Mouse (Mus musculus) hindbrain, embryonic 11.5 days (tissue): ENCODE measurements around the gene Lrrc1. TPM values are rescaled to one million over a fixed set of nuclear protein-coding genes. Genes with fewer than 3 reads are reported as not detected.

Experiments used
- ATAC-seq: fragments of 200-750 bp; cut with Nextera tagmentation; 2 replicates; pipeline ENCODE4 v1.8.0; 2017; ENCODE audit warnings: mild to moderate bottlenecking, moderate TSS enrichment, moderate library complexity; ENCODE audit not compliant: low FRiP score
- DNase-seq: peaks from one replicate; pipeline ENCODE4 v3.0.0-alpha.2; 2015; ENCODE audit warnings: low spot score
- H3K27ac ChIP-seq: fragments of 300-500 bp; sonication (generic); 2 replicates; pipeline ENCODE4 v1.5.1; 2014; ENCODE audit warnings: mild to moderate bottlenecking, low read depth, low read length
- H3K27me3 ChIP-seq: fragments of 300-500 bp; sonication (generic); 2 replicates; pipeline ENCODE4 v1.6.1; 2014; ENCODE audit warnings: mild to moderate bottlenecking, low read length, moderate library complexity, mixed read lengths; ENCODE audit not compliant: control insufficient read depth, insufficient read depth
- H3K36me3 ChIP-seq: fragments of 300-500 bp; sonication (generic); 2 replicates; pipeline ENCODE4 v1.6.1; 2014; ENCODE audit warnings: mild to moderate bottlenecking, low read length, moderate library complexity, mixed read lengths; ENCODE audit not compliant: control insufficient read depth, insufficient read depth
- H3K4me1 ChIP-seq: fragments of 300-500 bp; sonication (generic); replicated peaks from 2 replicates; pipeline ENCODE4 v1.6.1; 2014; ENCODE audit warnings: low read length, mixed read lengths; ENCODE audit not compliant: control insufficient read depth, insufficient read depth
- H3K4me2 ChIP-seq: fragments of 300-500 bp; sonication (generic); replicated peaks from 2 replicates; pipeline ENCODE4 v1.6.1; 2014; ENCODE audit warnings: mild to moderate bottlenecking, low read depth, low read length
- H3K4me3 ChIP-seq: fragments of 300-500 bp; sonication (generic); 2 replicates; pipeline ENCODE4 v1.5.1; 2014; ENCODE audit warnings: low read depth, low read length
- H3K9ac ChIP-seq: fragments of 300-500 bp; sonication (generic); 2 replicates; pipeline ENCODE4 v1.6.1; 2014; ENCODE audit warnings: low read depth, low read length
- H3K9me3 ChIP-seq: fragments of 300-500 bp; sonication (generic); 2 replicates; pipeline ENCODE4 v1.6.1; 2016; ENCODE audit warnings: low read length; ENCODE audit not compliant: control insufficient read depth
- WGBS: fragments of 180-500 bp; shearing (Covaris S2); extraction: QIAGEN DNeasy Blood & Tissue Kit; methylation state at CpG from one replicate; pipeline ENCODE4 v1.1.7; 2014; 5-methylcytosine and 5-hydroxymethylcytosine counted together
- polyA plus RNA-seq: library from polyadenylated mRNA; unstranded; fragments of >200 nt; fragmentation: Nextera tagmentation; extraction: Ambion mirVana; gene quantifications from 2 replicates; pipeline ENCODE4 v1.2.1, GENCODE M21; 2014

The Lrrc1 gene
- polyA plus RNA-seq, 1 experiment from 2014 or later = 10.2 TPM

DNA sequence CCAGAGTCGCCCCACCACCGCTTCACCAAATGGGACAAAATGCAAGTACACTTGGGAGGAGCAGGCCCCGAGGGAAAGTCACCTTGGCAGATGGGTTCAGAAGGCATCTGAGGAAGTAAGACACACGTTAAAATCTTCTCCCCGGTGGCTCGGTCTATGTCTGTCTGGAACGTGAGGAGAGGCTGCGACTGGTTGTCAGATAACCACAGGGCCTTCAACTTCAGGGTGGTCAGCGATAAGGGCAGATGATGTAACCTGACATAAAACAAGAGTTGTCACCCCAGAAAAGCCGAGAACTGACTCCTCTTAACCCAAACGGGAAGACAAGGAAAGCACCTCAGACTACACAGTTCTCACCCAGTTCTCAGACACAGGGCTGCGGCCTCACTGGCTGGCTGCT, 109.7 kb downstream of the Lrrc1 start:
- no peak for DNase-seq
- H3K27ac ChIP-seq = no peak overlapping the region
- H3K27me3 ChIP-seq = no peaks in the 10 kb centered on the region
- H3K4me2 ChIP-seq = no peak overlapping the region
- no peaks in the 10 kb centered on the region for H3K4me1 ChIP-seq
- H3K9ac ChIP-seq = no peak overlapping the region
- H3K4me3 ChIP-seq = no peak overlapping the region
- H3K9me3 ChIP-seq = no peaks in the 10 kb centered on the region
- no peaks in the 10 kb centered on the region for H3K36me3 ChIP-seq
- ATAC-seq = no peak
- 83% methylated on average over 12 of the region's 12 CpGs for WGBS

GRCm38 (mm10) chr9:77433476-77433875, 111.2 kb downstream of the Lrrc1 start:
- no peaks in the 10 kb centered on the region for H3K4me1 ChIP-seq
- H3K9ac ChIP-seq = no peak overlapping the region
- no peaks in the 10 kb centered on the region for H3K36me3 ChIP-seq
- H3K4me3 ChIP-seq = no peak overlapping the region
- no peak overlapping the region for H3K4me2 ChIP-seq
- no peak for DNase-seq
- no peaks in the 10 kb centered on the region for H3K27me3 ChIP-seq
- ATAC-seq = no peak
- no peak overlapping the region for H3K27ac ChIP-seq
- WGBS = 94% methylated on average over 4 of the region's 4 CpGs
- no peaks in the 10 kb centered on the region for H3K9me3 ChIP-seq

GRCm38 (mm10) chr9:77432030-77432429, 112.6 kb downstream of the Lrrc1 start:
- ATAC-seq (no peak), DNase-seq (no peak)
- Histone ChIP-seq H3K4me1 (peaks cover 4% of the 10 kb centered on the region; the same call in 1 of the 2 replicates), H3K4me2 (no peak overlapping the region), H3K9ac (no peak overlapping the region), H3K4me3 (no peak overlapping the region), H3K27ac (no peak overlapping the region), H3K36me3 (no peaks in the 10 kb centered on the region), H3K27me3 (no peaks in the 10 kb centered on the region), H3K9me3 (no peaks in the 10 kb centered on the region)
- 78% methylated on average over 17 of the region's 17 CpGs for WGBS

DNA sequence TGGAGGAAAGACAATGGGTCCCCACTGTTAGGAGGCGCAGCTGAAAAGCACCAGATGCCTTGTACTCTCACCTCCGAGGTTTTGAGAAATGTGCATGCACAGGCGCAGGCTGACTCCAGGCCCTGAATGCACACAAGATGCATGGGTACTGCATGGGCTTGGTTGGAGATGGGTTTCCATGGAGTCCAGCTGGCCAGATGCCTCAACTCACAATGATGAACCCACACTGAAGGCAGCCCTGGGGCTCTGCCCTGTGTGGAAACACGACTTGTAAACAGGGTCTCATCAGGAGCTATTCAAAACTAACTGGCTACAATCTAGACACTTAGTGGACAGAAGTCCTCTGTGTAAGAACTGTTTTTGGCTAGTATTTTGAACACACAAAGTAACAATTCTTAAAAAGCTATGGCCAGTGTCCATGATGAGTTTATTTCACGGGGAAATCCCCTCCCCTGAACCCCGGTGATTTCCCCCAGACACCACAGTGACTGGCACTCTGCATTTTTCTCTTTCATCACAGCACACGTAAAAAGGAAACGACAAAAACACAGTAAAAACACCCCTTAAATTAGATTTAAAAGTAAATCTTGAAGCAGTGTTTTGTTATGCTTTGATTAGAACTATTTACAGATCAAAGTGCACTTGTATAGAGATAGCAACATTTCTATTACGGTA, 114.1 kb downstream of the Lrrc1 start:
- H3K9ac ChIP-seq = no peak overlapping the region
- no peak overlapping the region for H3K4me2 ChIP-seq
- H3K27me3 ChIP-seq = no peaks in the 10 kb centered on the region
- no peak for DNase-seq
- 85% methylated on average over 9 of the region's 9 CpGs for WGBS
- H3K9me3 ChIP-seq = no peaks in the 10 kb centered on the region
- H3K27ac ChIP-seq = no peak overlapping the region
- H3K4me1 ChIP-seq = peaks cover 4% of the 10 kb centered on the region; the same call in 1 of the 2 replicates
- ATAC-seq = no peak
- no peaks in the 10 kb centered on the region for H3K36me3 ChIP-seq
- H3K4me3 ChIP-seq = no peak overlapping the region

DNA sequence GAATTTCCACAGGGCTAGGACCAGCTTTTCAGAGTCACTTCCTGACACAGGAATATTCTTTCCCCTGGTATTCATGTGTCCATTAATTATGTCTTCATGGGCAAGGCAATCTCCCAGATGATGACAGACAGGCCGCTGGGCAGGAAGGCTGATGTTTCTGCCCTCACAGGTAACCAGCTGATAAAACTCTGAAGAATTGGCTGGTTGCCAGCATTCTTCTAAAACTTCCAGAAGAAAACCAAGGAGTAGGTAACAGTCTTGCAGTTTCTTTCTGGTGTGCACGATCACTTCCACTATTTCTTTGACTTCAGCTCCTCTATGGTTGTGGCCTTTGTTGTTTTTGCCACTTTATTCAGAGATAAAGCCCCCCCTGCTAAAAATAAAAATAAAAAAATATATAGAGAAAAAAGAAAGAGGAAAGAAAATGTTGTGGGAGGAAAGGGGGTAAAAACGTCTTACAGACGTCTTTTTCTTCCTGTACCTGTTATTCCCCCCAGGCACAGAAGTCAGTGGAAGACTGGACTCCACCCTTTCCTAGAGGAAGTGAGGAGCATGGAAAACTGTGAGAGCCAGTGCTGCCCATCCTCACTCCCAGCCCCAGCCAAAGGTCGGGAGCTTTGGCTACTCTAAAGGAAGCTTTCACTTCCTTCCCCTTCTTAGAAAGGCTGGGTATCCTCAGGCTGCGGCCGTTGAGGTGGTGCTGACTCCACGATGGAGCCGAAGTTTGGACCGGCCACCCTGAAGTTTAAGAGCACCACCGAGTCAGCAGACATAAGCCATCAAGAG, 115.2 kb downstream of the Lrrc1 start:
- no peak for DNase-seq

DNA sequence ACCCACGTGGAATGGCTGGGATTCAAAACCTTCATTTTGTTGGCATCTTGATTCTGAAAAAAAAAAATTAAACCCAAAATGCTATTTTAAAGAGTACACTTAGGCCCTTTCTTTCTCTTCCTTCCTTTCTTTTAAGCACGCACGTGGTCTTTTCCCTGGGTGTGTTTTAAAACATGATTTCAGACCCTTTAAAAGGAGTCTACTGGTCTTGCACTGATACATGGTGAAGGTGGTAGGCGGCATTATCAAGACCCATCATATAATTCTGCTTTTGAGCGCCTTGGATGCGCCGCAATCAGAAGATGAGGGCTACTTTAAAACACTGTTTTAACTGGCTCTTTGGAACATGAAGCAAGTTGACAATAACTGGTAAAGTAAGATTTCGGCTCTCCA, 115.9 kb downstream of the Lrrc1 start:
- no peak overlapping the region for H3K27ac ChIP-seq
- 89% methylated on average over 8 of the region's 8 CpGs for WGBS
- no peak for DNase-seq

More for the DNA sequence above, 115.2 kb downstream of the Lrrc1 start:
- Histone ChIP-seq H3K9ac (no peak overlapping the region), H3K27me3 (no peaks in the 10 kb centered on the region), H3K9me3 (no peaks in the 10 kb centered on the region), H3K27ac (no peak overlapping the region), H3K4me2 (no peak overlapping the region), H3K4me3 (no peak overlapping the region), H3K4me1 (peaks cover 4% of the 10 kb centered on the region; the same call in 1 of the 2 replicates), H3K36me3 (no peaks in the 10 kb centered on the region)
- 85% methylated on average over 11 of the region's 11 CpGs for WGBS
- no peak for ATAC-seq

DNA sequence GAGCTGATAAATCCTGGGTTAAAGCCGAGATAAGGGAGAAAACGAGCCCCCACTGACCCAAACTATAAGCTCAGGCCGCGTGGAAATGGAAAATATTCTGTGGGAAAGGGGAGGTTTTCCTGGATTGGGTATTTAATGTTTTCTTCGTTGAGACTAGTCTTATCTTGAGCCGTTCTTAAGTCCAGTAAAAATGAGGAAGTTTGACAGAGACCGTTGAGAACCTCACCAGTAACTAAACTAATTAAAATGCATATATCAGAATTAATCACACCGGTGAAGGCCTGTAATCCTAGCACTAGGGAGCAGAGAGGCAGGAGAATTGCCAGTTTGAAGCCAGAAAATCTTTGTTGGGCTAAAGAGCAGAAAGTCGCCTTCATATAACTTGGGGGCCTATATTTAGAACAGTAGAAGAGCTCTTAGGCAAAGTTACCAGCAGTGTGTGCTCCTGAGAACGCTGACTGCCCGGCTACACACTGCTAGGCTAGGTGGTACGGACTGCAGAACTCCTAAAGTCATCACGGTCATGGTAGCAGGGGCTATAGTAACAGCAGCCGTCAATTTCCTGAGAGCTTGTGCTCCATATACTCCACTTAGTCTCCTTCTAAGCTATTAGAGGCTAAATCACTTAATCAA, 116.4 kb downstream of the Lrrc1 start:
- no peaks in the 10 kb centered on the region for H3K36me3 ChIP-seq
- DNase-seq = peak; percentile 19
- no peaks in the 10 kb centered on the region for H3K27me3 ChIP-seq
- no peaks in the 10 kb centered on the region for H3K9me3 ChIP-seq
- H3K27ac ChIP-seq = peak overlapping the region; percentile 31; the same call in 1 of the 2 replicates
- 63% methylated on average over 14 of the region's 14 CpGs for WGBS
- H3K9ac ChIP-seq = no peak overlapping the region
- H3K4me1 ChIP-seq = peaks cover 4% of the 10 kb centered on the region; the same call in 1 of the 2 replicates
- ATAC-seq = no peak
- H3K4me2 ChIP-seq = peak overlapping the region; percentile 21
- no peak overlapping the region for H3K4me3 ChIP-seq

More for the DNA sequence above, 115.9 kb downstream of the Lrrc1 start:
- Histone ChIP-seq H3K4me2 (no peak overlapping the region), H3K4me3 (no peak overlapping the region), H3K4me1 (peaks cover 4% of the 10 kb centered on the region; the same call in 1 of the 2 replicates), H3K27me3 (no peaks in the 10 kb centered on the region), H3K9me3 (no peaks in the 10 kb centered on the region), H3K9ac (no peak overlapping the region), H3K36me3 (no peaks in the 10 kb centered on the region)
- ATAC-seq = no peak

DNA sequence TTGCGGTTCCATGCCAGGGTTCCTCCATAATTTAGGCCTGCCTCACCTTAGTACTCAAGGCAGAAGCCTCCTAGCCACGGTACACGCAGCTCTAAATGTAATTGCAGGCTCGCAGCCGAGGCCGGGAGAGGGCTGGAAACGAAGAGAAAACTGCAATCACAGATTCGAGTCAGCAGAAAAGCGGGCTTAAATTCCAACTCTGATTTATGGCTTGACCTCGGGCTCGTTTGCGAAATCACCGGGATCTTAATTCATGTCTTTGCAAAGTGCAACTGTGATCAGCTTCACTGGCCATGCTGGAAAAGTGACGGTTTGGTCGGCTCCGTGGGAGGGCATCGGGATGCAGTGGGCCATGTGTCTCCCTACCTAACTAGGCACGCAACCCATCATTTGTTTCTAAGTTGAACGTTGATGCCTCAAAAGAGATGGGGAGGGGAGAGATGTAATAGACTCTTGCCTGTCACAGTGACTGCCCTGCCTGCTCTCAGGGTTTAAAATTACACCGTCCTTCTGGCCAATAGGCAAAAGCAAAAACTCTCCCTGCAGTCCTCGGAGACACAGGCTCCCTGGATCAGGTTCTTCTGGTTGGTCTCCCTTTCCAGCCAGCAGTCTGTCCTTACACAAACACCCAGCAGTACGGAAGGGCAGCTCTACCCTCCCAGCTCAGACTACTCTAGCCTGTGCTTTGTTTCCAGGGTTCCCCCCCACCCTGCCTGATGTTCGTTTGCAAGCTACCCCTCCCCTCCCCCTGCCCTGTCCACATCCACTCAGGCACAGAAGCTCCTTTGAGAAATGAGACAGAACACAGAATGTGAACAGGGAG, 117.2 kb downstream of the Lrrc1 start:
- Histone ChIP-seq H3K36me3 (no peaks in the 10 kb centered on the region), H3K27me3 (no peaks in the 10 kb centered on the region), H3K4me3 (no peak overlapping the region), H3K9me3 (no peaks in the 10 kb centered on the region), H3K9ac (no peak overlapping the region; the same call in 1 of the 2 replicates), H3K27ac (peak overlapping the region; percentile 31; the same call in 1 of the 2 replicates), H3K4me1 (peaks cover 4% of the 10 kb centered on the region; the same call in 1 of the 2 replicates), H3K4me2 (peak overlapping the region; percentile 21)
- ATAC-seq = peak; percentile 89
- DNase-seq = peak; percentile 50
- 47% methylated on average over 23 of the region's 23 CpGs for WGBS
